Mouse (Mus musculus) brain, embryonic 14.5 days (tissue): ENCODE data around the gene Nek4.

ENCODE experiments used
- CTCF ChIP-seq: fragments of 200-500 bp; IDR thresholded peaks from 2 replicates; pipeline ENCODE4 v1.5.1; 2012; ENCODE audit warnings: inconsistent platforms, mild to moderate bottlenecking, moderate library complexity, borderline replicate concordance; ENCODE audit not compliant: insufficient read depth, insufficient read length; ENCODE audit errors: extremely low read depth
- POLR2A ChIP-seq: fragments of 200-500 bp; IDR thresholded peaks from 2 replicates; pipeline ENCODE4 v1.6.1; 2012; ENCODE audit warnings: mild to moderate bottlenecking, inconsistent platforms, borderline replicate concordance; ENCODE audit not compliant: poor library complexity, insufficient read depth, insufficient read length, severe bottlenecking; ENCODE audit errors: extremely low read depth

GRCm38 (mm10) chr14:31000356-31000755 lies 49.2 kb downstream of the Nek4 start:
- TF ChIP-seq POLR2A (no peak), CTCF (no peak)
